Mouse (Mus musculus) hindbrain, embryonic 11.5 days (tissue): ENCODE measurements at regions not wholly inside any gene's neighbourhood (a gene's known extent, or its start where the extent isn't known, plus 50 kb on each side); places are given as distances from the start of the nearest gene placed in this dataset.

Experiments
- ATAC-seq: fragments of 200-750 bp; cut with Nextera tagmentation; 2 replicates; pipeline ENCODE4 v1.8.0; 2017; ENCODE audit warnings: mild to moderate bottlenecking, moderate TSS enrichment, moderate library complexity; ENCODE audit not compliant: low FRiP score
- DNase-seq: peaks from one replicate; pipeline ENCODE4 v3.0.0-alpha.2; 2015; ENCODE audit warnings: low spot score
- H3K27ac ChIP-seq: fragments of 300-500 bp; sonication (generic); 2 replicates; pipeline ENCODE4 v1.5.1; 2014; ENCODE audit warnings: mild to moderate bottlenecking, low read depth, low read length
- H3K27me3 ChIP-seq: fragments of 300-500 bp; sonication (generic); 2 replicates; pipeline ENCODE4 v1.6.1; 2014; ENCODE audit warnings: mild to moderate bottlenecking, low read length, moderate library complexity, mixed read lengths; ENCODE audit not compliant: control insufficient read depth, insufficient read depth
- H3K36me3 ChIP-seq: fragments of 300-500 bp; sonication (generic); 2 replicates; pipeline ENCODE4 v1.6.1; 2014; ENCODE audit warnings: mild to moderate bottlenecking, low read length, moderate library complexity, mixed read lengths; ENCODE audit not compliant: control insufficient read depth, insufficient read depth
- H3K4me1 ChIP-seq: fragments of 300-500 bp; sonication (generic); replicated peaks from 2 replicates; pipeline ENCODE4 v1.6.1; 2014; ENCODE audit warnings: low read length, mixed read lengths; ENCODE audit not compliant: control insufficient read depth, insufficient read depth
- H3K4me2 ChIP-seq: fragments of 300-500 bp; sonication (generic); replicated peaks from 2 replicates; pipeline ENCODE4 v1.6.1; 2014; ENCODE audit warnings: mild to moderate bottlenecking, low read depth, low read length
- H3K4me3 ChIP-seq: fragments of 300-500 bp; sonication (generic); 2 replicates; pipeline ENCODE4 v1.5.1; 2014; ENCODE audit warnings: low read depth, low read length
- H3K9ac ChIP-seq: fragments of 300-500 bp; sonication (generic); 2 replicates; pipeline ENCODE4 v1.6.1; 2014; ENCODE audit warnings: low read depth, low read length
- H3K9me3 ChIP-seq: fragments of 300-500 bp; sonication (generic); 2 replicates; pipeline ENCODE4 v1.6.1; 2016; ENCODE audit warnings: low read length; ENCODE audit not compliant: control insufficient read depth
- WGBS: fragments of 180-500 bp; shearing (Covaris S2); extraction: QIAGEN DNeasy Blood & Tissue Kit; methylation state at CpG from one replicate; pipeline ENCODE4 v1.1.7; 2014; 5-methylcytosine and 5-hydroxymethylcytosine counted together

DNA sequence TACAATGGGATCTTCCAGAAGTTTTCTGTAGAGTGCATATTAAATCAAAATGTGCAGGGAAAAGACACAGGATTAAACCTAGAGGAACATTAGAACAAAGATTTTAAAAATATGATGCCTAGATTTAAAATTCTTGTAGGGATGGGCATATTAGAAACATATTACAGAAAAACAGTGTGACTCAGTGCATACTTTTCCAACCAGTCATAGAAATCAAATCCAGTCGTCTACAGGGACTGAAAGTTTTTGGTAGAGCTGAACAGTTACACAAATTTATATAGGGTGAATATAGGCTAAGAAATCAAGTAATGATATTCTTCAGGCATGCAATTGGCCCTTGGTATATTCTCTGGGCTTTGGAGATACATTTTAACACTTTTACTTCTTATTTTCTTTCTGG, 845.3 kb upstream of the Rgs18 start:
- no peak overlapping the region for H3K27ac ChIP-seq
- no peak overlapping the region for H3K4me3 ChIP-seq
- no peaks in the 10 kb centered on the region for H3K4me1 ChIP-seq
- H3K4me2 ChIP-seq = no peak overlapping the region
- H3K27me3 ChIP-seq = no peaks in the 10 kb centered on the region
- H3K9me3 ChIP-seq = no peaks in the 10 kb centered on the region
- 81% methylated on average over 1 of the region's 1 CpGs for WGBS
- H3K36me3 ChIP-seq = no peaks in the 10 kb centered on the region
- DNase-seq (no peak), ATAC-seq (no peak)
- no peak overlapping the region for H3K9ac ChIP-seq

DNA sequence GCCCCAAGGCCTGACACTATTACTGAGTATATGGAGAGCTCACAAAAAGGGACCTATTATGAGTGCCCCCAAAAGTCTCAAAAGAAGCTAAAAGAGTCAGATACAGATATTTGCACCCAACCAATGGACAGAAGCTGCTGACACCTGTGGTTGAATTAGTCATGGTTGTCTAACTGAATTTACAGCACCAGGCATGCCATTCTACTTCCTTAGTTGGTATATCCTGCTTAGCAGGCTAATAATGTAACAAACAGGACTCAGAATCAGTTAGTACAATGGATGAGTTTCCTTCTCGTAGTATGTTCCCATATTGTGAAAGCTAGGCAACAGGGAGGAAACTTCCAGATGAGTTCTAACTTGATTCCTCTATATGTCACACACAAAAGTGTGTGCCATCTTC, 839.1 kb upstream of the Rgs18 start:
- Histone ChIP-seq H3K27me3 (no peaks in the 10 kb centered on the region), H3K4me2 (no peak overlapping the region), H3K27ac (no peak overlapping the region), H3K9me3 (no peaks in the 10 kb centered on the region), H3K4me3 (no peak overlapping the region), H3K36me3 (no peaks in the 10 kb centered on the region), H3K9ac (no peak overlapping the region), H3K4me1 (no peaks in the 10 kb centered on the region)
- WGBS = 74% methylated on average over 1 of the region's 1 CpGs
- ATAC-seq (no peak), DNase-seq (no peak)

DNA sequence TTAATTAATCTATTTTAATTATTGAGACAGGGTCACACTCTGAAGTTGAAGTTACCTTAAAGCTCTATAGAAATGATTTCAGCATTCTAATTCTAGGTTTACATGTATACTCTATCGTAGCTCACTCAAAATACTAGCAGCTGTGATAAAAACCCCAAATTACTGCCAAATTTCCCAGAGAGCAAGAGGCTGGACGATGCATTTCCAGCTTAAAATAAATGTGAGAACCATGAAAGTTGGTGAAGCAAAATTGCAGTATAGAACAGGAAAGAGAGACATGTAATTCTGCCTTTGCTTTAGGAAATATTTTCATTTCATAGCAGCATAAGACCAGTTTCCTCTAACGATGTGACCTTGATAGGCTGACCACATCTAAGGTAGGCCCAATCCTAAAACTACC, 821.7 kb upstream of the Rgs18 start:
- H3K4me2 ChIP-seq = no peak overlapping the region
- H3K36me3 ChIP-seq = no peaks in the 10 kb centered on the region
- no peak overlapping the region for H3K27ac ChIP-seq
- no peak overlapping the region for H3K4me3 ChIP-seq
- H3K4me1 ChIP-seq = no peaks in the 10 kb centered on the region
- H3K27me3 ChIP-seq = no peaks in the 10 kb centered on the region
- DNase-seq (no peak), ATAC-seq (no peak)
- 96% methylated on average over 3 of the region's 3 CpGs for WGBS
- no peaks in the 10 kb centered on the region for H3K9me3 ChIP-seq
- no peak overlapping the region for H3K9ac ChIP-seq

DNA sequence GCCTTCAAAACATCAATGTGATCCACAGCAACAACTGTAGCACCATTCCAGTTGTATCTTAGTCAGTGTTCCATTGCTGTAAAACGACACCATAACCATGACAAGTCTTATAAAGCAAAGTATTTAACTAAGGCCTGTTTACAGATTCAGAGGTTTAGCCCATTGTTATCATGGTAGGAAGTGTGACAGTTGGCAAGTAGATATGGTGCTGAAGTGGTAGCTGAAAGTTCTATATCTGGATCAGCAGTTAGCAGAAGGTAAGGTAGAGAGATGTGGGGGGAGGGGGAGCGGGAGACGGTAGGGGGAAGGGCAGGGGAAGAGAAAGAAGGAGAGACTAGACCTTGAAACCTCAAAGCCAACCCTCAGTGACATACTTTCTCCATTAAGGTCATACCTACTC, 804.2 kb upstream of the Rgs18 start:
- H3K27ac ChIP-seq = no peak overlapping the region
- no peak for ATAC-seq
- H3K9ac ChIP-seq = no peak overlapping the region
- H3K9me3 ChIP-seq = no peaks in the 10 kb centered on the region
- H3K36me3 ChIP-seq = no peaks in the 10 kb centered on the region
- no peak overlapping the region for H3K4me2 ChIP-seq
- H3K27me3 ChIP-seq = no peaks in the 10 kb centered on the region
- H3K4me3 ChIP-seq = no peak overlapping the region
- no peak for DNase-seq
- H3K4me1 ChIP-seq = no peaks in the 10 kb centered on the region
- WGBS = 77% methylated on average over 3 of the region's 3 CpGs

DNA sequence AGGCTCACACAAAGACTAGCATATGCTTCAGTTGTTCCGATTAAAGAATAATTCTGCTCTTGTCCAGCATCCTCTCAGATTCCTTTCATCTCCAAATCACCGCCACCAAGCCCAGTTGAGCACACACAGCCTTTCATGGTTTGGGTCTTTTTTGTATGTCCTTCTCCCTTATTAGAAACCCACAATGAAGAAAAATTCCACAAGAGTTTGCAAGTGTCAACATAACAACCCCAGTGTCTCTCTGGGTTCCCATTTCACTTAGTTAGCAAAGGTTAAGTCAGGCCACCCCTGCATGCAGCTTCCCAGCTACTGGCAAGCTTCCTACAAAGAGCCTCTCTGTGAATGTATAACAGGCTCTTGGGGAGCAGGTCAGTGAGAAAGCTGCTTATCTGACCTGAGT, 794.8 kb upstream of the Rgs18 start:
- ATAC-seq (peak; percentile 79), DNase-seq (peak; percentile 12)
- Histone ChIP-seq H3K4me3 (no peak overlapping the region), H3K27me3 (no peaks in the 10 kb centered on the region), H3K9ac (no peak overlapping the region), H3K27ac (no peak overlapping the region), H3K4me2 (no peak overlapping the region), H3K4me1 (no peaks in the 10 kb centered on the region), H3K9me3 (no peaks in the 10 kb centered on the region), H3K36me3 (no peaks in the 10 kb centered on the region)
- WGBS = 10% methylated on average over 2 of the region's 2 CpGs

DNA sequence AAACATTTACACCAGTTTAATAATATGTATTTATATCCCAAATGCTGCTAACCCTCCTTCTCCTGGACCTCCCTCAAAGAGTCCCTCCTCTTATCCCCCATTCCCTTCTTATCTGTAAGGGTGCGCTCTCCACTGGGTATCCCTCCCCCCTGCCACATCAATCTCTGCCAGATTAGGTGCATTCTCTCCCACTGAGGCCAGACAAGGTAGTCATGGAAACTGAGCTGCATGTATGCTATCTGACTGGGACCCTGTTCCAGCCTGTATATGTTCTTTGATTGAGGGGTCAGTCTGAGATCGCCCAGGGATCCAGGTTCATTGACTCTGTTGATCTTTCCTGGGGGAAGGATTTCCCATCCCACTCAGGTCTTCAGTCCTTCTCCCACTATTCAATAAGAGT, 786.1 kb upstream of the Rgs18 start:
- no peak overlapping the region for H3K9ac ChIP-seq
- H3K27ac ChIP-seq = no peak overlapping the region
- no peaks in the 10 kb centered on the region for H3K36me3 ChIP-seq
- ATAC-seq (peak; percentile 76), DNase-seq (peak; percentile 15)
- H3K4me2 ChIP-seq = no peak overlapping the region
- WGBS = 58% methylated on average over 2 of the region's 2 CpGs
- H3K27me3 ChIP-seq = no peaks in the 10 kb centered on the region
- H3K9me3 ChIP-seq = no peaks in the 10 kb centered on the region
- H3K4me1 ChIP-seq = no peaks in the 10 kb centered on the region
- no peak overlapping the region for H3K4me3 ChIP-seq
